Mouse (Mus musculus) brain, embryonic 14.5 days (tissue): ENCODE measurements around the gene Pnpla2.

Experiments used
- CTCF ChIP-seq: fragments of 200-500 bp; IDR thresholded peaks from 2 replicates; pipeline ENCODE4 v1.5.1; 2012; ENCODE audit warnings: inconsistent platforms, mild to moderate bottlenecking, moderate library complexity, borderline replicate concordance; ENCODE audit not compliant: insufficient read depth, insufficient read length; ENCODE audit errors: extremely low read depth
- POLR2A ChIP-seq: fragments of 200-500 bp; IDR thresholded peaks from 2 replicates; pipeline ENCODE4 v1.6.1; 2012; ENCODE audit warnings: mild to moderate bottlenecking, inconsistent platforms, borderline replicate concordance; ENCODE audit not compliant: poor library complexity, insufficient read depth, insufficient read length, severe bottlenecking; ENCODE audit errors: extremely low read depth

DNA sequence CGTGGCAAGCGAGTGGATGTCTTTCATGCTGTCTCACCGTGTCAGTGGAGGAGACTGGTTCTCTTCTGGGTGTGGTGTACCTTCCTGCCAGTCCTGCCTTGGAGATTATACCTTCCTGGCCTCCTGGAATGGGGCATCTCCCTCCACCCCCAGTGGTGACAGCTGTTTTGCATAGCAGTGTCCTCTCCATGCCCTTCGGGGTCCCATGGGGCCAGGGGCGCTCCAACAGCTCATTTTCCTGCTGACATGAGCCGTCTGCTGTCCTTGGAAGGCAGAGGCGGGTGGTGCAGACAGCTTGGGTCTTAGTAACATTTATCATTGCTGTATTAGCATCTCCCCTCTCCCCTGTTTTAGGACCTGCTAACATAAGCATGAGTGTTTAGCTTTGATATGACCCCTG is 32.1 kb downstream of the Pnpla2 start:
- TF ChIP-seq CTCF (no peak), POLR2A (no peak)
